Mouse (Mus musculus) right cerebral cortex, adult 18-20 months (tissue): ENCODE measurements at regions not wholly inside any gene's neighbourhood (a gene's known extent, or its start where the extent isn't known, plus 50 kb on each side); places are given as distances from the start of the nearest gene placed in this dataset.

ENCODE experiments used
- DNase-seq: peaks from one replicate; pipeline ENCODE4 v3.0.0; 2022; ENCODE audit warnings: mixed read lengths

DNA sequence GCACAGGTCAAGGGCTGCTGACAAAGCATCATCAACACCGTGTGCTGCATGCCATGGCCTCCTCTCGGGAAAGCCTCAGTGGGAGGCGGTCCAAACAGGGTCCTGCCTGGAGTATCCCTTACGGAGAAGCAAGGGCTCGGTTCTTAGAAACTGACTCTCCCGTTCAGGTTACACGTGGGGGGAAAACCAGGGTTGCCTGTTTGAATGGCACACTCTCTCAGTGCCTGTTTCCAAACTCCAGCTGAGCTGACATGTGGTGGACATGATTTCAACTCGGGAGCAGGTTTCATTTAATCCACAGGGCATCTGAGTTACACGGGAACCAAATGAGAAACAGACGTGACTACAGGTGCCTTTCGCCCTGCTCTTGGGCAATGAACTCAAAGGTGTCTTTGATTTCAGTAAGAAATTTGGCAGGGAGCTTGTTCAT lies 382.6 kb upstream of the Slc30a5 start:
- no peak for DNase-seq

DNA sequence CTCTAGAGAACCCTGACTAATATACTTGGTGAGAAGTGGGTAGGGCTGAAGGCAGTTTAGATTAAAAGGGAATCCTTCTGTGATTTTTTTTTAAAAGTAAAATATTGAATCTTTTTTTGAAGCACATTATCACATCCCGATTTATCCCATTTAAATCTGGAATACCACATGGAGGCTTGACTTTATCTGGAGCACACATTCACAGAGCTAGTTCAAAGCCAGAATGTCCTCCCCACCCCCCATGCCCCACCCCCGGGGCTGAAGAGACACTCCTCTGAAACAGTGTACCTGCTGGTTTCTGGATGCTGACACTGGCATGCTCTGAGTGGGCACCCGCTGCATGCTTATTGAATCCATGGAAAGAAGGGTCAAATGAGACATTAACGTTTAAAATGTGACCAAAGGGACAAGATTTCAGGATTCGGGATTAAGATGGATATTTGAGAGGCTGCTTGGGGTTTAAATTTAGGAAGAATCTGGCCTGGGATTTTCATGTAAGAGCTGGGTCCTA lies 382.0 kb upstream of the Slc30a5 start:
- DNase-seq = no peak

DNA sequence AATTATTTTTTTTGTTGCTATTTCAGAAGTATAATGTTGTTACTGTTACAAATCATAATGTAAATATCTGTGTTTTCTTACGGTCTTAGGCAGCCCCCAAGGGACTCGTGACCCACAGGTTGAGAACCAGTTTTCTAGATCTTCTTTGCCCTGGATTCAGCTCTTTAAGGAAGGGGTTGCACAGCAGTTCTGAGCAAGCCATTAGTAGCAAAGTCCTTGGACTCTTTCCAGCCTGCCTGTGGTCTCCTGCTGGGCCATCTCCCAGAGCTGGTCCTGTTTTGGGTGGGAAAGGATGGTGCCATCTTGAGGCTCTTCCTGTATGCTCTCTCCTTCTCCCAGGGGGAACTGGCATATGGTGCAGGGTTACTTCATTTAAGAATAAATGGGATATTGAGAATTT lies 380.9 kb upstream of the Slc30a5 start:
- DNase-seq = no peak

DNA sequence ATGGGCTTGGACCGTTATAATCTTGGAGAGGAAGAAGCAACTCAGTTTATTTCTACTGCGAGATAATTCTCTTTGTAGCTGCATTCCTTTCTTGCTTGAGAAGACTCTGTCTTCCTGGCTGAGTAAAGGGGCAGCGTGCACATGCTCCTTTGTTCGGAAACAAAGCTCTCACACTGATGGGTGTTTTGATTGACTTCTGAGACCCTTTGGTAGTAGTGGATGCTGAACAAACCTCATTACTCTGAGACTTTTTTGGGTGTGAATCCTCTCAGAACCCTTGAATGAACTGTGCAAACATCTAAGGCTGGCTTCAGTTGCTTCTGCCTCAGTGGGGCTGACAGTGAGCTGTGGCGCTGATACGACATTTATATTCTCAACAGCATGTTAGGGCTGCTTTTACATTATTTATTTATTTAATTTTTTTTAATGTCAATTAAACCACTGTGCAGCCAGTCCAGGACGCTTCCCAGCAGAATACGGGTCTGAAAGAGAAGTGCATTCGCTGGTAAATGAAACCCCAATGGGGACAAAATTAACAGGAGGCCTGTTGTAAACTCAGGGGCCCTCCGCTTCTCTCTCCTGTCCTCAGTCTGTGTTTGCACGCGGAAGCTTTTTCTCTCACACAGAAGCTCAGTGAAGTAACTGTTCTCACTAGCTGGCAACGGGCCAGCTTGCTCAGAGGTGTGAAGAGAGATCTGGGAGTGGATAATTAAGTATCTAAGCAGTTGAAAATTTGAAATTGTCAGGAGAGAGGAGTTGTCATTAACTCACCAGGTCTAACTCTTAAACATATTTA lies 380.1 kb upstream of the Slc30a5 start:
- peak; percentile 51 for DNase-seq

DNA sequence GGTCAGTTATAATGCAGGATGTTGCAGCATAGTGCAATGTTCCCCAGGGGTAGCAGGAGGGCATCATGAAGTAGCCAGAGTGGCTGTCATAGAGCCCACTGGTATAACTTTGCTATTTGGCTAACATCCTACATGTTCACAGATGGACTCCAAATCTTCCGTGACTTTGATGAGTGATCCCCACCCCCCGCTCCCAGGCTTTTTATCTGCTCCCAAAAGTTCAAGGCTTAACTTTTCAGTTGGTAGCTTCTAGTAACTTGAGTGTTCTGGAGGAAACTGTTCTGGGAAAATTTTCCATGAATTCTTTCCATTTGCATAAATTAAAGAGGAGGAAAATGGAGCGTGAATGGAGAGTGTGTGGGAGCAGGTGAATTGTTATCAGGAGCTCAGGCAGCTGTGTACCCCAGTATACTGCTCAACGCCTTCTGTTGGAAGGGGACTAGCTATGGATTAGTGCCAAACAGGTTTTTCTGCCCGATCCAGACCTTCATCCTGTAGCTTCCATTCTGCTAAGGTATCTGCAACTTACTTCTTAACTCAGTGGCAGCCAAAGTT lies 379.2 kb upstream of the Slc30a5 start:
- no peak for DNase-seq

DNA sequence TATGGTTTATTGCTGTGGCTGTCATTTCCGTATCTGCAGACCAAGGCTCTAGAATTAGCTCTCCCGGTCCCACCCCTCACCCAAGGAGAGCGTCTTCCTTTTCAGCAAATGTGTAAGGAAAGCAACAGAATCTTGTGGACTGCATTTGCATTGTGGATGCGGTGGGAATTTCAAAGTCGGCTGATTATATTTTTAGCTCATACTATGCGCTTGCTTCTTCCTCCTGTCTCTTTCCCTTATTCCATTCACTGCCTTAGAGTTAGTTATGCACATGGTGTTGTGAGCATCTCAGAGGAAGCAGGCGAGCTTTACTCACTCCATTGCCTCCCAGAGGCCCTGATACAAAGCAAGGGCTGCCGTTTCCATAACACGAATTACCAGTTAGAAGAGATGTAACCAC lies 375.6 kb upstream of the Slc30a5 start:
- DNase-seq = no peak

DNA sequence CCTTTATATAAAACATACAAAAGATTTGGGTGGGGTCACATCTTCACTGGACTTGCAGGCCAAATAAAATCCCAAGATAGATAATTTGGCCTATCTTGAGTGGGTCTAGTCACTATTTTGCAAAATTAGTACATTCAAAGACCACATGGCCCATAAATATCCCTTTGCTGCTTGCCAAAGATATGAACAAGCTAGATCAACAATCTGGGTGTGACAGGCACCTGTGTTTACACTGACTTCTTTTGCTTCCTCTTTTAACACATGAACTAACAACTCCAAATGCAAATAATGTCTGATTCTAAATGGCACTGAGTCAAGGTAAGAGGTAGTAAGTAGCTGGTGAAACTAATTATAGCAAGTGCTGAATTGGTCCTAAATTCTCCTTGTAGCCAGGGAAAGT lies 370.2 kb upstream of the Slc30a5 start:
- DNase-seq = no peak

DNA sequence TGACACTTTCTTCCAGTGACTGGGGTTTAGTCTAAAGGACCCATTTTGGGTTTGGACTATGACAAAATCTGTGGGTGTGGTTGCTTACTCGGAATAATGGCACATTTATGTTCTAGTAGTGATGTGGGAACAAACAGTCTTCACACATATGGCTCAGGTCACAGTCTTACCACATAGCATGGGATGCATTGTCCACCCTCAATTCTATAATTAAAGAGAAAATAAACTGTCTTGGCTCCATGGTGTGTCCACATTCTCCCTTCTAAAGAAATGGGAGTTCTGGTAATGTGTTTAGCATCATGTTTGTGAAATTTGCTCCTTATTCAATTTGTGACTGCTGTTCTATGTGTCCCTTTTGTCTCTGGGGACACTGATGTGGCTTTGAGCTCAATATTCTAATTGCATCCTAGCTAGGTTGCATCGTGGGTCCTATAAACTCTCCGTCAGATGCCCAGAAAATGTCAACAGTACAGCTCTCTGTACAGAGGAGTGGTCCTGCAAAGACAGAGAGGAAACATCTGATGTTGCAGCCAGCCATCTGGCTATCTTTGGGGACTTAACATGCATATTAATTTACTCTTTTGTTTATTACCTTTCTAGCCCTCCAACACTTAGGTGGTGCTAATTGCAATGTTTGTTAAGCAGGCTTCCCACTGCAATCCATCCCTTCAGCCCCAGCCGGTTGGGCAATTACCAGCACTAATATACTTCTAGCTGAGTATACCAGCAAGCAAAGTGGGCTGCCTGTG lies 369.5 kb upstream of the Slc30a5 start:
- DNase-seq = no peak

DNA sequence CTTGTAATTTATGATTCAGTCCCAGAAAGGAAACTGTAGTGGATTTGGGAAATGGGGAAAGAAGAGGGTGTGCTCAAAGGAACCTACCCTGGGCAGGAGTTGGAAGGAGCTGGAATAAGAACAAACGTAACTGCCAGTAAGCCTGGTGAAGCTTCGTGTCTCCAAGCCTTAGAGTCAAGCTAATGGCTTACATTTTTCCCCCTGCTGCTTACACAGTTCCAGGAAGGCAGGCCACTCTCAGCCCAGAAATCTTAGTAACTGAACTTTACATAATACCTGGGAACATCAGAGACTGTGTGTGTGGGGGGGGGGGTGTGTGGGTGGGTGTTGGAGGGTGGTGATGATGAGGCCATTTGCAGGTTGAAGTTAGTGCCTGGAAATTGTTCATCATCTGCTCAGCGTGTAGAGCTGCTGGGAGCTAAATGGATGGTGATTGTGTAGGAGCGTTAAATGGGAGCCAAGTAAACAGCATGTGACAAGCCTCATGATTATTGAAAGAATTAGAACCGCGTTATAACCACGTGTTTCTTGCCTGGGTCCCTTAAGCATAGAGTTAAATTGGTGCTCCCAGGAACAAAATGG lies 357.1 kb upstream of the Slc30a5 start:
- no peak for DNase-seq

DNA sequence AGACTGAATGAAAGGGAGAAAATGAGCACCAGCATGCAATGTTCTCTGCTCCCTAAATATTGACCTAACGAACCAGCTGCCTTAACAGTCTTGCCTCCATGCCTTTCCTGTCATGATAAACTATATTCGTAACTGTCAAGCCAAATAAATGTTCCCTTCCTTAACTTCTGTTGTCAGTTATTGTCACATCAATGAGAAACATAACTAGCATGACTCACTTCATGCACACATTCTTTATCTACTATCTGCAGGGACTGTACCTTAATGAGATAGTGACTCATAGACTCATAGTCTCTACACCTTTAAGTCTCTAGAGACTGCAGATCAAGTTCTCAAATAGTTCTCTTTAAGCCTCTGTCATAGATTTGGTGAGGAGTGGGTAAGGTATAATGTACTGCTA lies 349.2 kb upstream of the Slc30a5 start:
- DNase-seq = no peak

DNA sequence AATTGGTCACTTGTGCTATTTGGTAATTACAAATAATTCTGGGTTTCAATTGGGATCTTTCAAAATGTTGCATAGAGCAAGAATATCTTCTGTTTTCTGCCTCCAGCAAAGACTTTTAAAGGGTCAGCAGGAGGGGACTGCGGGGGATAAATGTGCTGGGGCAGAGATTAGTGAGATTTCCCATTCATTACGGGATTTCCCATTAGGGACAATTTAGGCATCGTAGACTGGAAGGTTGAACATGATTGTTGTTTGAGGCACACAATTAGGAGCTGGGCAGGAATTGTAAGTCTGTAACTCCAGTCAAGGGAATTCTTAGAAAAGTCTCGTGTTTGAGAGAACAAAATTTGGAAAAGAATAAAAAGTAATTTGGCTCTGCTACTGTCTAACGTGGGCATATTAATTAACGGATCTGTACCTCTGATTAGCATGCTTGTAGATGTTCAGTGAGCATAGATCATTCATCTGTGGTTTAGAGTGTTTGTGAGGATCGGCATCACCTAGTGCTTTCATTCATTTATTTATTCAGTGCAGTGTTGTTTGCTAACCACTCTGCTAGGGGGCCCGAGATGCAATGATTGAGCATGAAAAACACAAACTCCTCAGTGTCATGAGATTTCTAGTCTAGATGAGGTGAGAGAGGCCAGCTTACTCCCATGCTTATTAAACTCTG lies 341.9 kb upstream of the Slc30a5 start:
- DNase-seq = no peak

DNA sequence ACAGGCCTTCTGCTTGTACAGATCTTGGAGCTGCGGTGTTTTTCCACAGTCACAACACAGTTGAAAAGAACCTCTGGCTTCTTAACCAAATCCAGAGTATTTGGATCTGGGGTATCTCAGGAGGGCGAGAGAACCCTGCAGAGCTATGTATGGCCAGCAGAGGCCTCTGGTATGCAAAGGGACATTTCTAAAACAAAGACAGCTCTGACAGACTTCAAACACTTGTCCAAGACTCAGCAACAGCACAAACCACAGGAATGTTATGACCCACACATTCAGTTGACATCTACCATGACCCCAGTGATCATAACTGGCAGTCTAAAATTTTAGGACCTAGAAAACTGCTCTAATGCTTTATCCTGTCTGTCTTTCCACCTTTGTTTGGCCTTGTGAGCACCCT lies 328.5 kb upstream of the Slc30a5 start:
- no peak for DNase-seq

DNA sequence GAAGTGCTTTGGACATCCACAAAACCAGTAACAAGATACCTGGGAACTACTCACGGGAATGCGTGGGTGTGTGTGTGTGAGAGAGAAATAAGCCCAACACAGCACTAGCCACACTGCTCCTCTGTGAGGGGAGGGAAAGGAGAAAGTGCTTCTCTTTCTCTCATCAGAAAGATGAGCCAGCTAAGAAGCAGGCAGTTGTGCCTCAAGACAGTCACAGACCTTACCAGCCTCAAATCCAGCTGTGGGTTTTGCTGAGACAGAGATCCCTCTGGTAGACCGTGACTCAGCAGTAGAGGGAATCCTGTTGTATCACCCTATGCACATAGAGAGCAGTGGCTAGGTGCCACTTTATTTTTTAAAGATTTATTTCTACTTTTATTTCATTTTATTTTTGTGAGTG lies 326.7 kb upstream of the Slc30a5 start:
- DNase-seq = no peak

DNA sequence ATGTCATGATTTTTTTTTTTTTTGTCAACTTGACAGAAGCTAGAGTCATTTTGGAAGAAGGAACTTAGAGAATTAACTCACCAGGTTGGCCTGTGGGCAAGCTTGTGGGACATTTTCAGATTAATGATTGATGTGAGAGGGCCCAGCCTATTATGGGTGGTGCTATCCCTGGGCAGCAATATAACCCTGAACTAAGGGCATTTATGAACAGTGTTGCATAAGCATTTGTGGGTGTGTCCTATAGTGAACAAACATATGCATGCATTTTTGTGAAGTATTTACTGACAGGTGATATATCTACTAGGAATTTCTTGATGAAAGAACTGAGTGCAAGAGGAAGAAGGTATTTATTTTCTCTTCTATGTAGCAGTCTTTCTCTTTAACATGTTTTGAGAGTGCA lies 320.5 kb upstream of the Slc30a5 start:
- no peak for DNase-seq

DNA sequence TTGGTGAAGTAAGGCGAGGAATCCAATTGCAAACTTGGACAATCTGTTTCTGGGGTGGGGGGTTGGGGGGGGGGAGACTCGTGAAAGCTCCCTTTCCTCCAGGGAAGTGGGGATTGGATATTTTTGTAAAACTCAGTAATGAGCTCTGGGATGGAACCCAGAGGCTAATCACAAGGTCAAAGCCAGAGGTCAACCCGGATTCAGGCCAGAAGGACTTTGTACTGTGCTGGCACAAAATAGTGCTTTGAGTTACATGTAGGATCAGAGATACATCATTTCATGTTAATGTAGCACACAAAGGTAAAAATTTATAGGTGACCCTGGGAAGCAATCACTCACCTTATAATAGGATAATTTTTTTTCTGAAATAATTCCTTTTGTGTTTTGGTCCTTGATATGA lies 309.5 kb upstream of the Slc30a5 start:
- no peak for DNase-seq

DNA sequence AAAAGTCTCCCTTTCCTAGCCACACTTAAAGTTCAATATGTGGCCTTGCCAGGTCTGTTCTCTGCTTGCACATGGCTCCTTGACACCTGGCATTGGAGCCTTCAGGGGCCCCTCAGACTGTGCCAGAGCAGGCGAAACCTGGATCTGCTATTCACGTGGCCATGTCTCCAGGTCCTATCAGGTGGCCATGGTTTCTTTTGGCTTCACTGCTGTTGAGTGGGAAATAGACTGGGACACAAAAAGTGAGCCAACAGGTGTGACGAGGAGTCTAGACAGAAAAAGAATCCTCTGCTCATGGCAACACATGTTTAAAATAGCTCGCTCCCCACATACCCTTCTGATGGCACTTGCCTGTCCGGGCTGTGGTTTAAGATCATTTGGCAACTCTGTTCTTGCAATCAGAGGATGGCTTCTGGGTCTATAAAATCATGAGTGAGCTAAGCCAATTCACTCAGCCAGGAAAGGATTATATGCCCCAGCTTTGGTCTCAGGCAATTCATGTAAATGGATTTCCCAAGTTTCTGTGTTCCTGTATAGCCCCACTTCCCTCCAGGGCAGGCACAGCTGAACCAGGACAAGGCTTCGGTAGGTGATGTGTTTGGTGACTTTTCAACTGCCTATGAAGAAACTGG lies 309.0 kb upstream of the Slc30a5 start:
- no peak for DNase-seq

DNA sequence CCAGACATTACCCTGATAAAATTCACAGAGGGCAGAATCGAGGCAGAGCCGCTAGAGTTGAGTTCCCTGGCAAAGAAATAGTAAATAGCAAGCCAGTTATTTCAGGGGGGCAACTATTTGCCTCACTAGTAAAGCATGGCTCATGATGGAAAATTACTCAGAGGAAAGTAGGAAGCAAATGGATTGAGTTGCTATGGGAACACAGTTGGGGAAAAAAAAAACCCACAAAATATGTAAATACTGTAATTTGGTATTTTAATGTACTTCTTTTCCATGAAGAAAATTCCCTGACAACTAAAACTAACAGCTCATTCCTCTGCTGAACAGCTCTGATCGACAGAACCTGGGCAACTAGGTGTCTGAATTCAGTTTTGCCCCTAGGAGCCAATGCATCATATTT lies 296.2 kb upstream of the Slc30a5 start:
- peak; percentile 18 for DNase-seq

DNA sequence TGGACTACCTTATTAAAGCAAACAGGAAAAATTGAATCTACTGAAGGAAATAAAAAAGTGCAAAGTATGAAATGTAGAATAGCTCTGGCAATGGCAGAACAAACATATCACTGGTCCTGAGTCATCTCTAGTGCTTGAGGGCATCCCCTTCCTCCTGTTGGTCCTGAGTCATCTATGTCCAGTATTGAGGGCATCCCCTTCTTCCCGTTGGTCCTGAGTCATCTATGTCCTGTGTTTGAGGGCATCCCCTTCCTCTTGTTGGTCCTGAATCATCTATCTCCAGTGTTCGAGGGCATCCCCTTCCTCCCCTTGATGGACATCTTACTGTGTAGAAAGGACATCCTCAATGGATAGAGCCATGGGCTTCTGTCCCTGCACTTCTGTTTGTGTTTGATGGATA lies 294.6 kb upstream of the Slc30a5 start:
- no peak for DNase-seq

DNA sequence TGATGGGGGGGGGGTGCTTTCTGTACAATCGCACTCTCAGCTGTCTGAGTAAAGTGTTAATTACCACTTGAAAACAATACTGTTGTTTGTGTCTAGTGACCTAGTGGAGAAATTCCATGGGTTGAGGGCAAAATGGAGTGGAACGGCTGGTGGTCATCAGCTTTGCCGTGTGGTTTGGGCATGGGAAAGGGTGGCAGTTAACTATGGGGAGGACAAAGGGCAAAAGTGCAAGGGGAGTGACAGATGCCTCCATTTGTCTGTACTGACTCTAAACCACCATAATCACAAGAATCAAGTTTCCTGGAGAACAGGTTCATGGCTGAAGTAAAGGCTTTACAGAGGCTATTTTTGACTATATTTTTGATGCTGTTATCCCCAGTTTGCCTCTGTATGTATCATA lies 294.0 kb upstream of the Slc30a5 start:
- no peak for DNase-seq

DNA sequence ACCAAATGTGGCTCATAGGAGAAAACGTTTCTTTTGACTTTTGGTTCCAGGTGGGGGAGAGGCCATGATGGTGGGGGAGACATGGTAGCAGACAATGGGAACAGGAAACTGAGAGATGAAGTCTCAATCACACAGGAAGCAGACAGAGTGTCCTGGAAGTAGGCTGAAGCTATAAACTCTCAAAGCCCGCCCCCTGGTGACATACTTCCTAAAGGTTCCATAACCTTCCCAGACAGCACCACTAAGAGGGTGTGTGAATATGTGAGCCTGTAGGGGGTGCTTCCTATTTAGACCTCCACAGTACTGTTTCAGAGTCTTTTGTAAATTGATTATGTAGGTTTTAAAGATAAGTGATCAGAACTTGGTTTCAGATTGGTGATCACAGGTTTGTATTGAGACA lies 284.1 kb upstream of the Slc30a5 start:
- no peak for DNase-seq

DNA sequence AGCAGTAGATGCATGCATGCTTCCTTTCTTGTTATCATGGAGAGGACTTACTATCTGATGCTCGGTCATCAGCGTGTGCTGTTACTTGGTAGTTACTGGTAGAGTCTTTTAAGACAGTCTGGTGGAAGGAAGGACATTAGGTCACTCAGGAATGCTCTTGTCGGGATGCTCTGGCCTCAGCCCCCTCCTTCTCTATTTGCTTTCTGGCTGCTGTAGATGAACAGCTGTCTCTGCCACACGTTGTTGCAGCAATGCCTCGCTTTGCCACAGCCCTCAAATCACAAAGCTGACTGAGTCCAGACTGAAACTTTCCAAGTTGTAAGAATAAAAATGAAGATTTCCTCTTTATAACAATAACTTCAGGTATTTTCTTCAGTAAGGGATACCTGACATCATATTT lies 282.1 kb upstream of the Slc30a5 start:
- no peak for DNase-seq

DNA sequence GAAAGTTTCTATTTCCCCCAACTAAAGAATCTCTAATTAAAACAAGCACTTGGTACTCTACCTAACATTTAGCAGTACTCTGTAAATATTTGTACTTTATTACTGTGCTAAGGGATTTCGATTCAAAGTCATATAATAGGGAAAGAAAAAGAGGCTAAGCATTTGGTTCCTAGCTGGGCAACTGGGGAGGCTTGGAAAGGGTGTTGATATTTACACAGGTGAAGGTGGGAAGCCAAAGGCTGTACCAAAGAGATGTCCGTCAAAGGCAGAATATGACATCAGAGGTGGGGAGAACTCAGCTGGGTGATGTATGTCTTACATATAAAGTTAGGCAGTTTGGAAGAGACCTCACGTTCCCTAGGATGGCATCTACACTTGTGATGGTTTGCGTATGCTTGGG lies 278.9 kb upstream of the Slc30a5 start:
- no peak for DNase-seq

DNA sequence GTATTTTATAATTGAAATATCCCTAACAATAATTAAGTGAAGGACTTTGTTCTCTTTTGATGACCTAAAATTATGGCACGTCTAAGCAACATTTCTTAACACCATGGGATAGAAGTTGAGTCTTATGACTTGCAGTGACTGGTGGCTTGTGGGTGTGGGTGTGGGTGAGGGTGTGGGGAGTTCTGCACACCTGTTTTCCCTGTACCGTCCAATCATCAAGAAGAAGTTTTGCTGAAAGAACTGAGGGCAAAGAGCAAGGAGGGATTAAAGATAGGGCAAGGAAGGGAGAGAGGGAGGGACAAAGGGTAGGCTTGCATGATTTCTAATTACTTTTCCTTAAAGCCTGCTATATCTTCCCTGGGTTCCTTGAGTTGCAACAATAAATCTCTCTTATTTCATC lies 278.5 kb upstream of the Slc30a5 start:
- no peak for DNase-seq
